Mouse (Mus musculus) heart, embryonic 12.5 days (tissue): ENCODE measurements at regions not wholly inside any gene's neighbourhood (a gene's known extent, or its start where the extent isn't known, plus 50 kb on each side); places are given as distances from the start of the nearest gene placed in this dataset.

Experiments used
- ATAC-seq: fragments of 200-750 bp; cut with Nextera tagmentation; 2 replicates; pipeline ENCODE4 v1.8.0; 2017; ENCODE audit warnings: moderate TSS enrichment, moderate library complexity; ENCODE audit not compliant: insufficient number of reproducible peaks, low FRiP score
- H3K27ac ChIP-seq: fragments of 300-500 bp; sonication (generic); 2 replicates; pipeline ENCODE4 v1.5.1; 2016; ENCODE audit warnings: mild to moderate bottlenecking, moderate library complexity; ENCODE audit not compliant: poor library complexity, severe bottlenecking
- H3K27me3 ChIP-seq: fragments of 300-500 bp; sonication (generic); replicated peaks from 2 replicates; pipeline ENCODE4 v1.6.1; 2016; ENCODE audit warnings: mild to moderate bottlenecking, moderate library complexity
- H3K36me3 ChIP-seq: fragments of 300-500 bp; sonication (generic); 2 replicates; pipeline ENCODE4 v1.6.1; 2016; ENCODE audit warnings: mild to moderate bottlenecking, moderate library complexity
- H3K4me1 ChIP-seq: fragments of 300-500 bp; sonication (generic); replicated peaks from 2 replicates; pipeline ENCODE4 v1.6.1; 2016; ENCODE audit warnings: mild to moderate bottlenecking
- H3K4me2 ChIP-seq: fragments of 300-500 bp; sonication (generic); 2 replicates; pipeline ENCODE4 v1.6.1; 2016; ENCODE audit warnings: mild to moderate bottlenecking, moderate library complexity
- H3K4me3 ChIP-seq: fragments of 300-500 bp; sonication (generic); 2 replicates; pipeline ENCODE4 v1.5.1; 2016; ENCODE audit warnings: mild to moderate bottlenecking
- H3K9ac ChIP-seq: fragments of 300-500 bp; sonication (generic); 2 replicates; pipeline ENCODE4 v1.6.1; 2016; ENCODE audit warnings: mild to moderate bottlenecking, moderate library complexity
- H3K9me3 ChIP-seq: fragments of 300-500 bp; sonication (generic); replicated peaks from 2 replicates; pipeline ENCODE4 v1.6.1; 2016; ENCODE audit warnings: mild to moderate bottlenecking, moderate library complexity
- WGBS: fragments of 180-500 bp; shearing (Covaris S2); methylation state at CpG from one replicate; pipeline ENCODE4 v1.1.7; 2016; 5-methylcytosine and 5-hydroxymethylcytosine counted together

DNA sequence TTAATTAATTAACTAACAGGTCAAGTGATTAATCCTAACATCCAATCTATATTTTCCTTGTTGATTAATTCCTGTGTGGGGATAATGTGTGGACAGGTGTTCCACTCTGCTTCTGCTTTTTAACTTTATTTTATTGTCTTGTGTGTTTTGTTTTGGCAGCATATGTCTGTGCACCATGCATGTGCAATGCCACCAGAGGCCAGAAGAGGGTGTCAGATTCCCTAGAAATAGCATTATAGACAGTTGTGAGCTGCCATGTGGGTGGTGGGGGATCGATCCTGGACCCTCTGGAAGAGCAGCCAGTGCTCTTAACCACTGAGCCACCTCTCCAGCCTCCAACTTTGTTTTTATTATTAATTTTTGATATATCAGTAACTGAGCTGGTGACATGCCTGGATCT lies 65.6 kb downstream of the En1 start:
- Histone ChIP-seq H3K4me1 (no peaks in the 10 kb centered on the region), H3K27me3 (no peaks in the 10 kb centered on the region), H3K36me3 (no peaks in the 10 kb centered on the region), H3K4me2 (no peak overlapping the region), H3K9me3 (no peaks in the 10 kb centered on the region; the same call in 1 of the 2 replicates), H3K9ac (no peak overlapping the region), H3K27ac (no peak overlapping the region), H3K4me3 (no peak overlapping the region)
- no peak for ATAC-seq
- WGBS = 52% methylated on average over 1 of the region's 1 CpGs

DNA sequence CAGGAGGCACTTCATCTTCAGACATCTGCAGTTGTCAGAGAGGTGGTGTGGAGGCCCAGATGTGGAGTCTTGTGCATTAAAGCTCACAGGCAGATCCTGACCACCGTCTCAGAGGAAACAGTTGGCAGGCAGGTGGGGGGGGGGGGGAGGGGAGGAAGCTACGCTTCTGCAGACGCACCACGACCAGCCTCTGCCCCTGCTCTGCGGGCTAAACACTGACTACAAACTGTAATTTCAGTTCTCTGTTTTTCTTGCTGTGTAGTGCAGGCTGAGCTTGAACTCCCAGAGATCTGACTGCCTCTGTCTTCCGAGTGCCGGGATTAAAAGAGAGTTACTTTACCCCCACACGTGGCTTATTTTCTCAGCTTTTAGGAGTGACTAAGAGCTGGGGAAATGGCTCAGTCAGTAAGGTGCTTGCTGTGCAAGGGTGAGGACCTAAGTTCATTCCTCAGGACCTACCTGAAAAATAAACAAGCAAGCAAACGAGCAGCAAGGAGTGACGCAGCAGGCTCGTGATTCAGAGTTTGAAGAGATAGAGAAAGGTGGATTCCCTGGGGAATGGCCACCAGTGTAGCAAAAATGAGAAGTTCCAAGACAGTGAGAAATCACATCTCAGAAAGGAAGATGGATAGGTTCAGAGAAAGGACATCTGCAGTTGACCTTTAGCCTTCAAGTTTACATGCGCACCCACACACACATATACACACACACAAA lies 81.5 kb downstream of the En1 start:
- no peak overlapping the region for H3K9ac ChIP-seq
- no peak overlapping the region for H3K4me3 ChIP-seq
- no peak for ATAC-seq
- no peaks in the 10 kb centered on the region for H3K9me3 ChIP-seq
- H3K4me1 ChIP-seq = no peaks in the 10 kb centered on the region
- H3K27ac ChIP-seq = no peak overlapping the region
- H3K27me3 ChIP-seq = 0 out of 2 replicates have a peak, but pooled peaks cover 4% of the 10 kb centered on the region
- H3K4me2 ChIP-seq = no peak overlapping the region
- no peaks in the 10 kb centered on the region for H3K36me3 ChIP-seq
- 59% methylated on average over 11 of the region's 12 CpGs for WGBS

DNA sequence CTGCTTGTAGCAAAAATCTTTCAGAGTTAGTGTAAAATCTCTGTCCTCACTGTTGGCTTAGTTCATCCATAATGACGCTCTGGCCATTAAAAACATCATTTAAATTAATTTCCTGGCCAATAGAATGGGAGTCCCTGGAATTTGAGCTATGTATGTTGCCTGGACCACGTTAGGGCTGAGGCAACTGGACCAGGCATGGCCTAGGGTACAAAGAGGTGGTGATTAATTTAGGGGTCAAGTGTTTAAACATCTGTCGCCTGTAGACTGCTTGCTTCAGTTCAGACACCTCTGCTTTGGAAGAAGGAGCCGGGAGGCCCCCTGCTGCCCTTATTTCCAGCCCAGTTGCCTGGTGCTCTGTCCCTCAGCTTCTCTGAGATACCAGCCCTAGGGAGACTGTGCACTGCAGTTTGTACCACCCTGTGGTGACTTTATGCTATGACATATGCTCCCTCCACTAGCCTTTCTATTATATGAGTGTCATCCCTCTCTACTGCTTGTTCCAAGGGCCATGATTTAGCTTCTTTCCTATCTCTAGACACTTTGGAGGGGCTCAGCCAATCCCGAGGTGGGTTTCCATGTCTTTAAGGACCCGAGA lies 83.5 kb downstream of the En1 start:
- 0 out of 2 replicates have a peak, but pooled peaks cover 4% of the 10 kb centered on the region for H3K27me3 ChIP-seq
- H3K4me3 ChIP-seq = no peak overlapping the region
- no peaks in the 10 kb centered on the region for H3K9me3 ChIP-seq
- no peak overlapping the region for H3K27ac ChIP-seq
- no peaks in the 10 kb centered on the region for H3K4me1 ChIP-seq
- WGBS = 47% methylated on average over 6 of the region's 6 CpGs
- H3K9ac ChIP-seq = no peak overlapping the region
- H3K36me3 ChIP-seq = no peaks in the 10 kb centered on the region
- H3K4me2 ChIP-seq = no peak overlapping the region
- no peak for ATAC-seq

- 0 out of 2 replicates have a peak, but pooled peaks cover 4% of the 10 kb centered on the region for H3K27me3 ChIP-seq
- no peaks in the 10 kb centered on the region for H3K36me3 ChIP-seq
- H3K4me2 ChIP-seq = no peak overlapping the region
- H3K9ac ChIP-seq = no peak overlapping the region
- H3K4me1 ChIP-seq = no peaks in the 10 kb centered on the region
- WGBS = 70% methylated on average over 2 of the region's 2 CpGs
- H3K9me3 ChIP-seq = peaks cover 7% of the 10 kb centered on the region
- ATAC-seq = no peak
- H3K4me3 ChIP-seq = no peak overlapping the region
- no peak overlapping the region for H3K27ac ChIP-seq
Measured at GRCm38 (mm10) chr1:120691571-120691970, 89.4 kb downstream of the En1 start.

DNA sequence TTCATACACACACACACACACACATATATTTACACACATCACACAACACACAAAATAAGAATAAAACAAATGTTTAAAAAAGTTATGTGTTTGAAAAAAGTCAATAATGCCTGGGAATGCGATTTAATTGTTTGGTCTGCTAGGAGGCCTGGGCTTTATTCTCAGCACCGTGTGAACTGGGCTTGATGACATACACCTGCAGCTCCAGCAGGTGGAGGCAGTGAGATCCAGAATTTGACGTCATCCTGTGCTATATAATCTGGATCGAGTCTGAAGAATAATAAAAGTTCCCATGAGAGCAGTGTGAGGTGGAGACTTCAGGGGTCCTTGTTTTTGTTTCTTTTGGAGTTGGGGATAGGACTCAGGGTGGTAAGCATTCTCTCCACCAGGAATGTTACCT lies 96.0 kb downstream of the En1 start:
- Histone ChIP-seq H3K4me1 (no peaks in the 10 kb centered on the region), H3K4me3 (no peak overlapping the region), H3K9me3 (peaks cover 14% of the 10 kb centered on the region), H3K27me3 (no peaks in the 10 kb centered on the region), H3K9ac (no peak overlapping the region), H3K36me3 (no peaks in the 10 kb centered on the region), H3K4me2 (no peak overlapping the region), H3K27ac (no peak overlapping the region)
- WGBS = 75% methylated on average over 4 of the region's 4 CpGs
- ATAC-seq = no peak

DNA sequence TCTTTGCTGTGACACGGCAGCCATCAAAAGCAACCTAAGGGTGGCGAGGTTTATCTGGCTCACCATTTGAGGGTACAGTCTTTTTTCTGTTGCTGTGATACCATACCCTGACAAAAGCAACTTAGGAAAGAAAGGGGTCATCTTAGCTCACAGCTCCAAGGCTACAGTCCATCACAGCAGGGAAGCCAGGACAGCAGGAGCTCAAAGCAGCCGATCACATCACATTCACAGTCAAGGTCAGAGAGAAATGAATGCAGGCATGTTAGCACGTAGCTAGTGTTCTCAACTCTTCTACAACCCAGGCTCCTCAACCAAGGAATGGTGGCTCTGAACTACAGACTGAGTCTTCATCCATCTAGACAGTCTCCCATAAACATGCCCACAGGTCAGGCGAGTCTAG lies 102.0 kb downstream of the En1 start:
- Histone ChIP-seq H3K9me3 (no peaks in the 10 kb centered on the region), H3K4me2 (no peak overlapping the region), H3K9ac (no peak overlapping the region), H3K36me3 (no peaks in the 10 kb centered on the region), H3K4me1 (no peaks in the 10 kb centered on the region), H3K4me3 (no peak overlapping the region), H3K27ac (no peak overlapping the region), H3K27me3 (no peaks in the 10 kb centered on the region)
- ATAC-seq = no peak
- WGBS = 71% methylated on average over 5 of the region's 5 CpGs

- no peaks in the 10 kb centered on the region for H3K27me3 ChIP-seq
- no peak overlapping the region for H3K4me2 ChIP-seq
- H3K36me3 ChIP-seq = no peaks in the 10 kb centered on the region
- H3K27ac ChIP-seq = no peak overlapping the region
- H3K4me1 ChIP-seq = no peaks in the 10 kb centered on the region
- H3K9me3 ChIP-seq = no peaks in the 10 kb centered on the region
- H3K4me3 ChIP-seq = no peak overlapping the region
- WGBS = 64% methylated on average over 1 of the region's 1 CpGs
- ATAC-seq = no peak
- no peak overlapping the region for H3K9ac ChIP-seq
Measured at GRCm38 (mm10) chr1:120706011-120706410, 103.8 kb downstream of the En1 start.

- no peak overlapping the region for H3K4me2 ChIP-seq
- WGBS = 65% methylated on average over 5 of the region's 5 CpGs
- no peak for ATAC-seq
- no peak overlapping the region for H3K4me3 ChIP-seq
- no peaks in the 10 kb centered on the region for H3K4me1 ChIP-seq
- no peak overlapping the region for H3K9ac ChIP-seq
- no peaks in the 10 kb centered on the region for H3K27me3 ChIP-seq
- no peaks in the 10 kb centered on the region for H3K36me3 ChIP-seq
- no peaks in the 10 kb centered on the region for H3K9me3 ChIP-seq
- no peak overlapping the region for H3K27ac ChIP-seq
Measured at GRCm38 (mm10) chr1:120708511-120708910, 106.3 kb downstream of the En1 start.

DNA sequence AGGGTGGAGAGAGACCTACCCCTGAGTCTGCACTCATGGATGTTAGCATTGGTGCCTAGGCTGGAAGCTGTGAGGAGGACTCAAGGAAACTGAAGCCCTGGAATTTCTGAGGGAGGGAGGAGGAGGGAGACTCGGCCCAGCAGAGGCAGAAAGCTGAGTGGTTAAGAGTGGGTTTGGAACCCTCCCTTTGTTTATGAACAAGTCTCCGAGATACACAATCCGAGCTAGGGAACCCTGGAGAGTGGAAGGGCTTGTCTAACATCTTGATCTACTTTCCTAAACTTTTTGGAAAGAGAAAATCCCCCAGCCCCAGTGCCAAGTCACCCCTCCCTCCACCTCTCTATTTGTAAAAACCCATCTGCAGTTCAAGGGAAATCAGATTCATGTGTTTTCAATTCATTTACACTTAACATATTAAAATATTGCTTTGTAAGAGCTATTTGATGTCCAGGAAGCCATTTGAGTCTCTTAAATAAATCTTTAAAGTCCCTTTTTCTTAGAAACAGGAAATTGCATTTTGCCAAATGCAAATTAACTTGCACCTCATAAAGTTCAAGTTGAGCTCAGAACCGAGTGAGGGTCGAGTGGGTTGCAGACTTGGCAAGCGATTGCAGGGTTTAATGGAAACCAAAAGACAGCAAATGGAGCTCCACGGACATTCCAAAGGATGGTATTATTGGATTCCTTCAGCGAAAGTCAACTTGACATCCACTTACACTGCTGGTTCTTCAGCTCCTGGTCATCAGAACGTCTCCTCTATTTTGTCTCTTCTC lies 113.1 kb downstream of the En1 start:
- Histone ChIP-seq H3K36me3 (no peaks in the 10 kb centered on the region), H3K27me3 (no peaks in the 10 kb centered on the region), H3K4me3 (no peak overlapping the region), H3K27ac (no peak overlapping the region), H3K9ac (no peak overlapping the region), H3K4me2 (no peak overlapping the region), H3K9me3 (peaks cover 10% of the 10 kb centered on the region; the same call in 1 of the 2 replicates), H3K4me1 (no peaks in the 10 kb centered on the region)
- WGBS = 71% methylated on average over 9 of the region's 9 CpGs
- ATAC-seq = no peak

DNA sequence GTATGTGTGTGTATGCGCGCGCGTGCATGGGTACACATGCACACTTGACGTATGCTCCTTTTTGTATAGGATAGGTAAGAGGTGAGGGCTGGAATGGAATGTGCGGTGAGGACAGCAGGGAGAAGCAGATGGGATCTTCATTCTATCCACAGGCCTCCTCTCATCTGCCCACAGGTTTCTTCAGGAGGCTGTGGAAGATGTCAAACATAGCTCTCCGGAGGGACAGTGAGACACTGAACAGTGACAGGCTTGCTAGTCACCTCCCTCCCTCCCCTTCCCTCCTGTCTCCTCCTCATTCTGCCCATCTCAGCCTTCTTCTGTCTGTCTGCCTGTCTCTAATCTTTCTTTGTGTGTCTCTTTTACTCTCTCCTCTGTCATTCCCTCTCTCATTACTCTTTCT lies 124.6 kb downstream of the En1 start:
- WGBS = 80% methylated on average over 7 of the region's 7 CpGs
- Histone ChIP-seq H3K4me1 (no peaks in the 10 kb centered on the region), H3K27ac (no peak overlapping the region)

DNA sequence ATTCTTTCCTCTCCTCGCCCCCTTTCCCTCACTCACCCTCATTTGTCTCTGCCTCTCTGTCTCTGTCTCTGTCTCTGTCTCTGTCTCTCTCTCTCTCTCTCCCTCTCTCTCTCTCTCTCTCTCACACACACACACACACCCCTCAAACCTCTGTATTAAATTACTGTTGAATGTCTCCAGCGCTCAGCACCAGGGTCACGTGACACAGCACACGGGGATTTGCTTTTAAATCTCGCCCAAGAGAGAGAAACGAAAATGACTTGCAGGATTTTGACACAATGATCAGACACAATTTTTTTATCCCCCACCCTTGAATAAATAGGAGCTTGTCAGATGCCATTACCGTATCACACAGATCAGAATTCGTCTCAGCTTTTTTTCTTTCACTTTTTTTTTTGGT lies 125.2 kb downstream of the En1 start:
- no peak for ATAC-seq
- H3K27ac ChIP-seq = no peak overlapping the region
- no peak overlapping the region for H3K4me3 ChIP-seq
- no peaks in the 10 kb centered on the region for H3K9me3 ChIP-seq
- H3K4me1 ChIP-seq = no peaks in the 10 kb centered on the region
- H3K36me3 ChIP-seq = no peaks in the 10 kb centered on the region
- no peak overlapping the region for H3K9ac ChIP-seq
- H3K27me3 ChIP-seq = no peaks in the 10 kb centered on the region
- no peak overlapping the region for H3K4me2 ChIP-seq
- 72% methylated on average over 8 of the region's 8 CpGs for WGBS

More for the DNA sequence above, 124.6 kb downstream of the En1 start:
- H3K4me3 ChIP-seq = no peak overlapping the region
- no peaks in the 10 kb centered on the region for H3K9me3 ChIP-seq
- no peak overlapping the region for H3K4me2 ChIP-seq
- H3K36me3 ChIP-seq = no peaks in the 10 kb centered on the region
- no peak for ATAC-seq
- no peak overlapping the region for H3K9ac ChIP-seq
- no peaks in the 10 kb centered on the region for H3K27me3 ChIP-seq
